Mouse (Mus musculus) liver, embryonic 11.5 days (tissue): Measurements from ENCODE around the gene Cdkn2aipnl. TPM values are rescaled to one million over a fixed set of nuclear protein-coding genes. Genes with fewer than 3 reads are reported as not detected.

Experiments
- ATAC-seq: fragments of 200-750 bp; cut with Nextera tagmentation; replicated peaks from 2 replicates; pipeline ENCODE4 v1.8.0; 2017; ENCODE audit warnings: moderate number of reproducible peaks, mild to moderate bottlenecking, moderate TSS enrichment, moderate library complexity; ENCODE audit not compliant: low FRiP score
- DNase-seq: peaks from one replicate; pipeline ENCODE4 v3.0.0-alpha.2; 2017; ENCODE audit warnings: low spot score
- H3K27ac ChIP-seq: fragments of 300-500 bp; sonication (generic); 2 replicates; pipeline ENCODE4 v1.5.1; 2014; ENCODE audit warnings: mild to moderate bottlenecking, low read depth, low read length, control low read depth
- H3K27me3 ChIP-seq: fragments of 300-500 bp; sonication (generic); replicated peaks from 2 replicates; pipeline ENCODE4 v1.6.1; 2014; ENCODE audit warnings: low read length, mixed read lengths; ENCODE audit not compliant: control insufficient read depth, insufficient read depth
- H3K36me3 ChIP-seq: fragments of 300-500 bp; sonication (generic); 2 replicates; pipeline ENCODE4 v1.6.1; 2014; ENCODE audit warnings: mild to moderate bottlenecking, low read length, moderate library complexity, mixed read lengths; ENCODE audit not compliant: control insufficient read depth, insufficient read depth
- H3K4me1 ChIP-seq: fragments of 300-500 bp; sonication (generic); replicated peaks from 2 replicates; pipeline ENCODE4 v1.6.1; 2014; ENCODE audit warnings: low read length, mixed read lengths; ENCODE audit not compliant: control insufficient read depth, insufficient read depth
- H3K4me2 ChIP-seq: fragments of 300-500 bp; sonication (generic); 2 replicates; pipeline ENCODE4 v1.6.1; 2014; ENCODE audit warnings: mild to moderate bottlenecking, control low read depth, moderate library complexity
- H3K4me3 ChIP-seq: fragments of 300-500 bp; sonication (generic); 2 replicates; pipeline ENCODE4 v1.5.1; 2014; ENCODE audit warnings: low read depth, low read length, control low read depth
- H3K9ac ChIP-seq: fragments of 300-500 bp; sonication (generic); 2 replicates; pipeline ENCODE4 v1.6.1; 2014; ENCODE audit warnings: low read depth, low read length, control low read depth
- H3K9me3 ChIP-seq: fragments of 300-500 bp; sonication (generic); 2 replicates; pipeline ENCODE4 v1.6.1; 2016; ENCODE audit warnings: low read length, inconsistent platforms, mixed read lengths; ENCODE audit not compliant: control insufficient read depth
- WGBS: fragments of 180-500 bp; shearing (Covaris S2); extraction: QIAGEN DNeasy Blood & Tissue Kit; methylation state at CpG from one replicate; pipeline ENCODE4 v1.1.7; 2014; 5-methylcytosine and 5-hydroxymethylcytosine counted together
- polyA plus RNA-seq: library from polyadenylated mRNA; unstranded; fragments of >200 nt; fragmentation: Nextera tagmentation; extraction: Ambion mirVana; gene quantifications from 2 replicates; pipeline ENCODE4 v1.2.1, GENCODE M21; 2014

Cdkn2aipnl gene
- polyA plus RNA-seq, 1 experiment from 2014 or later, result 114 TPM

- no peak overlapping the region for H3K4me2 ChIP-seq
- H3K27me3 ChIP-seq, result no peaks in the 10 kb centered on the region; the same call in 1 of the 2 replicates
- peaks cover 4% of the 10 kb centered on the region; the same call in 1 of the 2 replicates for H3K4me1 ChIP-seq
- no peaks in the 10 kb centered on the region for H3K9me3 ChIP-seq
- H3K9ac ChIP-seq, result no peak overlapping the region
- DNase-seq, result no peak
- ATAC-seq, result no peak
- 78% methylated on average over 15 of the region's 15 CpGs for WGBS
- no peaks in the 10 kb centered on the region for H3K36me3 ChIP-seq
- no peak overlapping the region for H3K27ac ChIP-seq
- H3K4me3 ChIP-seq, result no peak overlapping the region
Observed at GRCm38 (mm10) chr11:51942602-51943499, 24.6 kb upstream of the Cdkn2aipnl start.

- H3K9ac ChIP-seq, result no peak overlapping the region
- DNase-seq (no peak), ATAC-seq (no peak)
- no peak overlapping the region for H3K27ac ChIP-seq
- H3K4me3 ChIP-seq, result no peak overlapping the region
- 65% methylated on average over 6 of the region's 6 CpGs for WGBS
- no peaks in the 10 kb centered on the region for H3K9me3 ChIP-seq
- H3K36me3 ChIP-seq, result no peaks in the 10 kb centered on the region
- H3K4me1 ChIP-seq, result peaks cover 4% of the 10 kb centered on the region; the same call in 1 of the 2 replicates
- H3K4me2 ChIP-seq, result no peak overlapping the region
- H3K27me3 ChIP-seq, result no peaks in the 10 kb centered on the region; the same call in 1 of the 2 replicates
Observed at GRCm38 (mm10) chr11:51943500-51943841, 24.0 kb upstream of the Cdkn2aipnl start.

GRCm38 (mm10) chr11:51944239-51944638 lies 23.2 kb upstream of the Cdkn2aipnl start:
- DNase-seq, result no peak
- H3K27ac ChIP-seq, result no peak overlapping the region
- ATAC-seq, result no peak
- no peak overlapping the region for H3K4me3 ChIP-seq
- H3K9ac ChIP-seq, result no peak overlapping the region
- H3K4me2 ChIP-seq, result no peak overlapping the region
- H3K4me1 ChIP-seq, result peaks cover 3% of the 10 kb centered on the region; the same call in 1 of the 2 replicates
- no peaks in the 10 kb centered on the region for H3K9me3 ChIP-seq
- H3K27me3 ChIP-seq, result no peaks in the 10 kb centered on the region; the same call in 1 of the 2 replicates
- 68% methylated on average over 3 of the region's 3 CpGs for WGBS
- no peaks in the 10 kb centered on the region for H3K36me3 ChIP-seq

GRCm38 (mm10) chr11:51945548-51945947 lies 21.9 kb upstream of the Cdkn2aipnl start:
- DNase-seq (no peak), ATAC-seq (no peak)
- H3K4me2 ChIP-seq, result no peak overlapping the region
- H3K36me3 ChIP-seq, result no peaks in the 10 kb centered on the region
- H3K9ac ChIP-seq, result no peak overlapping the region
- WGBS, result 26% methylated on average over 8 of the region's 8 CpGs
- no peaks in the 10 kb centered on the region; the same call in 1 of the 2 replicates for H3K27me3 ChIP-seq
- no peak overlapping the region for H3K4me3 ChIP-seq
- H3K27ac ChIP-seq, result no peak overlapping the region
- H3K4me1 ChIP-seq, result 0 out of 2 replicates have a peak, but pooled peaks cover 2% of the 10 kb centered on the region
- H3K9me3 ChIP-seq, result no peaks in the 10 kb centered on the region

GRCm38 (mm10) chr11:51946144-51946543 lies 21.3 kb upstream of the Cdkn2aipnl start:
- WGBS, result 70% methylated on average over 6 of the region's 6 CpGs

GRCm38 (mm10) chr11:51949155-51949840 lies 18.2 kb upstream of the Cdkn2aipnl start:
- Histone ChIP-seq H3K4me1 (0 out of 2 replicates have a peak, but pooled peaks cover 2% of the 10 kb centered on the region), H3K9ac (no peak overlapping the region), H3K27ac (no peak overlapping the region), H3K36me3 (no peaks in the 10 kb centered on the region), H3K4me2 (no peak overlapping the region), H3K4me3 (no peak overlapping the region), H3K9me3 (no peaks in the 10 kb centered on the region), H3K27me3 (no peaks in the 10 kb centered on the region; the same call in 1 of the 2 replicates)
- DNase-seq, result no peak
- ATAC-seq, result no peak
- WGBS, result 53% methylated on average over 9 of the region's 9 CpGs

More at GRCm38 (mm10) chr11:51946144-51946543, 21.3 kb upstream of the Cdkn2aipnl start:
- no peak for DNase-seq
- H3K4me2 ChIP-seq, result no peak overlapping the region
- H3K9ac ChIP-seq, result no peak overlapping the region
- no peaks in the 10 kb centered on the region for H3K9me3 ChIP-seq
- 0 out of 2 replicates have a peak, but pooled peaks cover 2% of the 10 kb centered on the region for H3K4me1 ChIP-seq
- no peaks in the 10 kb centered on the region; the same call in 1 of the 2 replicates for H3K27me3 ChIP-seq
- no peak overlapping the region for H3K27ac ChIP-seq
- no peaks in the 10 kb centered on the region for H3K36me3 ChIP-seq
- ATAC-seq, result no peak
- H3K4me3 ChIP-seq, result no peak overlapping the region

- Histone ChIP-seq H3K9ac (no peak overlapping the region), H3K36me3 (no peaks in the 10 kb centered on the region), H3K4me3 (no peak overlapping the region), H3K4me2 (no peak overlapping the region), H3K9me3 (no peaks in the 10 kb centered on the region; the same call in 1 of the 2 replicates), H3K27ac (no peak overlapping the region), H3K27me3 (no peaks in the 10 kb centered on the region; the same call in 1 of the 2 replicates), H3K4me1 (0 out of 2 replicates have a peak, but pooled peaks cover 2% of the 10 kb centered on the region)
- ATAC-seq (no peak), DNase-seq (no peak)
- 85% methylated on average over 9 of the region's 9 CpGs for WGBS
Observed at GRCm38 (mm10) chr11:51949919-51950318, 17.5 kb upstream of the Cdkn2aipnl start.

- Histone ChIP-seq H3K9ac (no peak overlapping the region), H3K27me3 (no peaks in the 10 kb centered on the region), H3K27ac (no peak overlapping the region), H3K4me3 (no peak overlapping the region), H3K4me2 (no peak overlapping the region), H3K9me3 (no peaks in the 10 kb centered on the region; the same call in 1 of the 2 replicates), H3K36me3 (no peaks in the 10 kb centered on the region), H3K4me1 (0 out of 2 replicates have a peak, but pooled peaks cover 2% of the 10 kb centered on the region)
- ATAC-seq, result no peak
- WGBS, result 31% methylated on average over 5 of the region's 5 CpGs
- DNase-seq, result no peak
Observed at GRCm38 (mm10) chr11:51951861-51952420, 15.5 kb upstream of the Cdkn2aipnl start.
